Mouse (Mus musculus) heart, postnatal 0 days (tissue): ENCODE measurements around the gene Man2a1. TPM values are rescaled to one million over a fixed set of nuclear protein-coding genes. Genes with fewer than 3 reads are reported as not detected.

Source experiments
- ATAC-seq: fragments of 200-750 bp; cut with Nextera tagmentation; 2 replicates; pipeline ENCODE4 v1.8.0; 2017; ENCODE audit warnings: low read depth, moderate number of reproducible peaks, moderate library complexity; ENCODE audit not compliant: insufficient read depth
- DNase-seq: peaks from one replicate; pipeline ENCODE4 v3.0.0-alpha.2; 2016; ENCODE audit warnings: low spot score
- H3K27ac ChIP-seq: fragments of 300-500 bp; sonication (generic); 2 replicates; pipeline ENCODE4 v1.5.1; 2014; ENCODE audit warnings: low read depth, mild to moderate bottlenecking
- H3K27me3 ChIP-seq: fragments of 300-500 bp; sonication (generic); 2 replicates; pipeline ENCODE4 v1.6.1; 2014; ENCODE audit warnings: low read length, mixed read lengths; ENCODE audit not compliant: control insufficient read depth, insufficient read depth
- H3K36me3 ChIP-seq: fragments of 300-500 bp; sonication (generic); replicated peaks from 2 replicates; pipeline ENCODE4 v1.6.1; 2014; ENCODE audit warnings: low read length, mixed read lengths; ENCODE audit not compliant: control insufficient read depth, insufficient read depth
- H3K4me1 ChIP-seq: fragments of 300-500 bp; sonication (generic); 2 replicates; pipeline ENCODE4 v1.6.1; 2014; ENCODE audit warnings: antibody characterized with exemption; ENCODE audit not compliant: control insufficient read depth, insufficient read depth
- H3K4me2 ChIP-seq: fragments of 300-500 bp; sonication (generic); 2 replicates; pipeline ENCODE4 v1.6.1; 2014; ENCODE audit warnings: low read depth, mild to moderate bottlenecking, low read length, moderate library complexity
- H3K4me3 ChIP-seq: fragments of 300-500 bp; sonication (generic); 2 replicates; pipeline ENCODE4 v1.5.1; 2014; ENCODE audit warnings: low read depth, low read length
- H3K9ac ChIP-seq: fragments of 300-500 bp; sonication (generic); replicated peaks from 2 replicates; pipeline ENCODE4 v1.6.1; 2014; ENCODE audit warnings: low read depth, low read length, mixed read lengths
- H3K9me3 ChIP-seq: fragments of 300-500 bp; sonication (generic); replicated peaks from 2 replicates; pipeline ENCODE4 v1.6.1; 2016; ENCODE audit warnings: low read length; ENCODE audit not compliant: control insufficient read depth
- CTCF ChIP-seq: IDR thresholded peaks from 2 replicates; pipeline ENCODE4 v1.5.1; 2016; ENCODE audit warnings: antibody characterized with exemption, control low read depth, low read depth
- EP300 ChIP-seq: IDR thresholded peaks from 2 replicates; pipeline ENCODE4 v1.6.1; 2016; ENCODE audit warnings: antibody characterized with exemption, low read depth
- WGBS: fragments of 180-500 bp; shearing (Covaris S2); extraction: QIAGEN DNeasy Blood & Tissue Kit; methylation state at CpG from one replicate; pipeline ENCODE4 v1.1.7; 2014; 5-methylcytosine and 5-hydroxymethylcytosine counted together
- polyA plus RNA-seq: library from polyadenylated mRNA; unstranded; fragments of >200 nt; fragmentation: Nextera tagmentation; extraction: Ambion mirVana; gene quantifications from 2 replicates; pipeline ENCODE4 v1.2.1, GENCODE M21; 2015
- total RNA-seq: library from RNA; depleted of rRNA; stranded (reverse); fragments of >200 nt; gene quantifications from 2 replicates; pipeline ENCODE4 v1.2.3, GENCODE M21; 2014; ENCODE audit warnings: low replicate concordance

The Man2a1 gene
- total and polyA plus RNA-seq, 2 experiments from 2014 or later, result 2.7 to 14.4 TPM

- no peak for ATAC-seq
- TF ChIP-seq CTCF (no peak), EP300 (no peak)
Observed at GRCm38 (mm10) chr17:64566435-64566834, 34.1 kb upstream of the Man2a1 start.

DNA sequence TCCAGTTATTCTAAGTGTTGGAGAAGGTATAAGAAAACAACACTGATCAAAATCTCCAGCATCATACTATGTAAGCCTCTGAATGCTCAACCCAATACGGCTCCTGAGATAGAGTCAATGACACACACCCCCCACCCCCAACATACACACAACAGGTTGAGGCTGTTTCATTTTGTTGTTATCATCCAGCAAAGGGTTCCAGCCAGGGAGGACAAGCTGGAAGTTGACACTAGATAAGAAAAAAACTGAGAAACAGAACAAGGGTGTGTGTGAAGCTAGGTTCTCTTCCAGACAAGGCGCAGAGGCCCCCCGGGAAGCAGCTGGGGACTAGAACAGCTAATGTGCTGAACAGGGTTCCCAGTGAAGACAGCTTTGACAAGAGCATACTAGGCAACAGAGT, 33.0 kb upstream of the Man2a1 start:
- no peaks in the 10 kb centered on the region for H3K27me3 ChIP-seq
- ATAC-seq (no peak), DNase-seq (no peak)
- no peak overlapping the region for H3K4me3 ChIP-seq
- no peak overlapping the region for H3K9ac ChIP-seq
- H3K4me2 ChIP-seq, result no peak overlapping the region
- no peaks in the 10 kb centered on the region for H3K9me3 ChIP-seq
- no peaks in the 10 kb centered on the region for H3K4me1 ChIP-seq
- no peak for TF ChIP-seq CTCF
- TF ChIP-seq EP300, result no peak
- H3K27ac ChIP-seq, result no peak overlapping the region
- WGBS, result 59% methylated on average over 3 of the region's 3 CpGs
- no peaks in the 10 kb centered on the region for H3K36me3 ChIP-seq

More at GRCm38 (mm10) chr17:64566435-64566834, 34.1 kb upstream of the Man2a1 start:
- no peak overlapping the region for H3K4me2 ChIP-seq
- no peak for DNase-seq
- no peak overlapping the region for H3K27ac ChIP-seq
- H3K27me3 ChIP-seq, result no peaks in the 10 kb centered on the region
- H3K4me1 ChIP-seq, result no peaks in the 10 kb centered on the region
- H3K36me3 ChIP-seq, result no peaks in the 10 kb centered on the region
- H3K4me3 ChIP-seq, result no peak overlapping the region
- H3K9ac ChIP-seq, result no peak overlapping the region
- WGBS, result 64% methylated on average over 6 of the region's 6 CpGs
- H3K9me3 ChIP-seq, result no peaks in the 10 kb centered on the region

GRCm38 (mm10) chr17:64573981-64574380, 26.6 kb upstream of the Man2a1 start:
- TF ChIP-seq CTCF, result no peak
- TF ChIP-seq EP300, result no peak
- Histone ChIP-seq H3K4me3 (no peak overlapping the region), H3K4me1 (no peaks in the 10 kb centered on the region), H3K9ac (no peak overlapping the region), H3K27me3 (no peaks in the 10 kb centered on the region), H3K9me3 (no peaks in the 10 kb centered on the region), H3K36me3 (no peaks in the 10 kb centered on the region), H3K27ac (no peak overlapping the region), H3K4me2 (no peak overlapping the region)
- DNase-seq, result no peak
- no peak for ATAC-seq
- WGBS, result 88% methylated on average over 9 of the region's 9 CpGs

DNA sequence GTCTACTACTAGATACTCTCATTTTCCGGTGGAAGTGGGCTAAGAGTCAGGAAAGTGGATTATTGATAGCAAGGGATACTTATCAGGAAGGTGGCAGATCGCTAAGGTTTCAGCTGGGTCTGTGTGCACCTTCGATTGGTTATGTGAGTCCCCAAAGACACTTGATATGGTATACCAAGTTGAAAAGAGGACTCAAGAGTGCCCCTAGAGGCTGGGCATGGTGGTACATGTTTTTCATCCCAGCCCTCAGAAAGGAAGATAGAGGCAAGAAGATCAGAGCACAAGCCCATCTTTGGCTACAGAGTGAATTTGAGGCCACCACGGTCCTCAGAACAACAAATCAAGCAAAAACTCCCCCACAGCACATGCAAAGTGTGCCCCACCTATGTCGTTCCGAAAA, 25.3 kb upstream of the Man2a1 start:
- no peak overlapping the region for H3K4me3 ChIP-seq
- H3K36me3 ChIP-seq, result no peaks in the 10 kb centered on the region
- ATAC-seq (no peak), DNase-seq (no peak)
- no peak overlapping the region for H3K9ac ChIP-seq
- H3K27ac ChIP-seq, result no peak overlapping the region
- 77% methylated on average over 6 of the region's 6 CpGs for WGBS
- H3K4me2 ChIP-seq, result no peak overlapping the region
- H3K4me1 ChIP-seq, result no peaks in the 10 kb centered on the region
- TF ChIP-seq CTCF (peak; percentile 12), EP300 (no peak)
- H3K9me3 ChIP-seq, result no peaks in the 10 kb centered on the region
- no peaks in the 10 kb centered on the region for H3K27me3 ChIP-seq

DNA sequence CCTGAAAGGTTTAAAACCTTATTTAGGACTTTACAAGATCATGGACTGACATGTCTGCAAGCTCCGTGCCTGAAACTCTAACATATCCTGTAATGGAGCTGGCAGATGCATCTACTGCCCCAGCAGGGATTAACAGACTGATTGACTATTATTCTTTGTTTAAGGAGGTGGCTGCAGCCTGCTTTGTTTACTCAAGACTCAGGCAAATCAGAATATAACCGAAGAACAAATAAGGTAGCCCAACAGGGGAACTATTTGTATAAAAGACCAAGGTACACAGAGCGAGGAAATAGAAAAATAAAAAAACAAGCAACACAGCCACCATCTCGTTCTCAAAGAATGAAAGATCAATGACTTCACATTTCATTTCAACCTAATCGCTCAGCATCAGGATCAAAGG, 23.1 kb upstream of the Man2a1 start:
- ATAC-seq (no peak), DNase-seq (no peak)
- Histone ChIP-seq H3K4me2 (no peak overlapping the region), H3K27me3 (no peaks in the 10 kb centered on the region), H3K9me3 (no peaks in the 10 kb centered on the region), H3K9ac (no peak overlapping the region), H3K36me3 (no peaks in the 10 kb centered on the region), H3K4me3 (no peak overlapping the region), H3K27ac (no peak overlapping the region), H3K4me1 (no peaks in the 10 kb centered on the region)
- TF ChIP-seq CTCF, result no peak
- 45% methylated on average over 5 of the region's 5 CpGs for WGBS

DNA sequence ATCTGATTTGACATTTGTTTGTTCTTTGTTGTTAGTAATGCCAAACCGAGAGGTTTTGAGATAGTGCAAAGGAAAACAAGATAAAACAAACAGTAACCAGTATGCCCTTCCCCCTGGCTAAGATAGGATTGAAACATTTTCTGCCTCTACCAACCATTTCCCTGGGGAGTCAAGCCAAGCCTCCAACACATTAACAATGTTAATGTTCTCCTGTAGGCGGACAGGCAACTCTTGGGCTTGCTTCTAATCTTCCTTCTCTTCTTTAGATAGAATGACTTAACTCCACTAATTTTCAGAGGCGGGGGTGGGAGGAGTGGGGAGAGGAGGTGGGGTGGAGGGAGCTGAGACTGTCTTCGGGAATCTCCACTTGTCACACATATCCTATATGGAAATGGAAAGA, 22.2 kb upstream of the Man2a1 start:
- Histone ChIP-seq H3K9me3 (no peaks in the 10 kb centered on the region), H3K27ac (no peak overlapping the region), H3K27me3 (no peaks in the 10 kb centered on the region), H3K4me2 (no peak overlapping the region), H3K4me3 (no peak overlapping the region), H3K4me1 (no peaks in the 10 kb centered on the region), H3K36me3 (no peaks in the 10 kb centered on the region), H3K9ac (no peak overlapping the region)
- ATAC-seq (no peak), DNase-seq (no peak)
- WGBS, result 16% methylated on average over 4 of the region's 4 CpGs
- TF ChIP-seq CTCF (no peak), EP300 (no peak)
